Mouse (Mus musculus): ENCODE data around the gene Gucd1. TPM values are rescaled to one million over a fixed set of nuclear protein-coding genes. Genes with fewer than 3 reads are reported as not detected.
"Not testable (repeated sequence)": the region's sequence is repeated elsewhere in the genome, so short reads cannot be mapped to it uniquely, and the experiment has no call there.

Gucd1 gene
- polyA plus RNA-seq, 1 experiment from 2014 or later, result 19.7 TPM

- not testable (repeated sequence) for H3K36me3 ChIP-seq (ENCODE audit: control insufficient read depth, insufficient read depth, low read length); ATAC-seq; H3K9me3 ChIP-seq (replicated peaks; ENCODE audit: control insufficient read depth, low read length, poor library complexity, severe bottlenecking); H3K4me2 ChIP-seq (ENCODE audit: low read length); H3K4me3 ChIP-seq (ENCODE audit: low read depth, low read length); H3K4me1 ChIP-seq (ENCODE audit: control insufficient read depth, insufficient read depth, low read length); H3K27me3 ChIP-seq (ENCODE audit: control insufficient read depth, insufficient read depth, low read depth, low read length); H3K27ac ChIP-seq (ENCODE audit: low read length); H3K9ac ChIP-seq (ENCODE audit: low read depth, low read length)
- 22% methylated on average over 8 of the region's 10 CpGs for WGBS
Observed at GRCm38 (mm10) chr10:75411343-75412113, 106.2 kb downstream of the Gucd1 start.

- no peak for ATAC-seq
- H3K4me2 ChIP-seq (ENCODE audit: low read length), result no peak overlapping the region
- H3K36me3 ChIP-seq (ENCODE audit: control insufficient read depth, insufficient read depth, low read length), result no peaks in the 10 kb centered on the region
- no peaks in the 10 kb centered on the region for H3K9me3 ChIP-seq (replicated peaks; ENCODE audit: control insufficient read depth, low read length, poor library complexity, severe bottlenecking)
- no peak overlapping the region for H3K4me3 ChIP-seq (ENCODE audit: low read depth, low read length)
- H3K27me3 ChIP-seq (ENCODE audit: control insufficient read depth, insufficient read depth, low read depth, low read length), result no peaks in the 10 kb centered on the region; the same call in 1 of the 2 replicates
- no peak overlapping the region for H3K27ac ChIP-seq (ENCODE audit: low read length)
- H3K4me1 ChIP-seq (ENCODE audit: control insufficient read depth, insufficient read depth, low read length), result peaks cover 9% of the 10 kb centered on the region; the same call in 1 of the 2 replicates
- no peak overlapping the region for H3K9ac ChIP-seq (ENCODE audit: low read depth, low read length)
- WGBS, result 76% methylated on average over 4 of the region's 4 CpGs
Observed at GRCm38 (mm10) chr10:75407741-75408140, 110.0 kb downstream of the Gucd1 start.

GRCm38 (mm10) chr10:75406755-75407154 lies 111.0 kb downstream of the Gucd1 start:
- H3K36me3 ChIP-seq (ENCODE audit: control insufficient read depth, insufficient read depth, low read length), result no peaks in the 10 kb centered on the region
- 55% methylated on average over 13 of the region's 13 CpGs for WGBS
- no peak overlapping the region for H3K4me3 ChIP-seq (ENCODE audit: low read depth, low read length)
- no peak overlapping the region for H3K4me2 ChIP-seq (ENCODE audit: low read length)
- no peak overlapping the region for H3K27ac ChIP-seq (ENCODE audit: low read length)
- H3K9ac ChIP-seq (ENCODE audit: low read depth, low read length), result no peak overlapping the region
- no peak for ATAC-seq
- H3K9me3 ChIP-seq (replicated peaks; ENCODE audit: control insufficient read depth, low read length, poor library complexity, severe bottlenecking), result no peaks in the 10 kb centered on the region
- H3K4me1 ChIP-seq (ENCODE audit: control insufficient read depth, insufficient read depth, low read length), result 0 out of 2 replicates have a peak, but pooled peaks cover 2% of the 10 kb centered on the region
- H3K27me3 ChIP-seq (ENCODE audit: control insufficient read depth, insufficient read depth, low read depth, low read length), result no peaks in the 10 kb centered on the region; the same call in 1 of the 2 replicates

GRCm38 (mm10) chr10:75405916-75406315 lies 111.9 kb downstream of the Gucd1 start:
- no peak overlapping the region for H3K4me2 ChIP-seq (ENCODE audit: low read length)
- no peaks in the 10 kb centered on the region for H3K36me3 ChIP-seq (ENCODE audit: control insufficient read depth, insufficient read depth, low read length)
- no peaks in the 10 kb centered on the region for H3K9me3 ChIP-seq (replicated peaks; ENCODE audit: control insufficient read depth, low read length, poor library complexity, severe bottlenecking)
- H3K27me3 ChIP-seq (ENCODE audit: control insufficient read depth, insufficient read depth, low read depth, low read length), result no peaks in the 10 kb centered on the region; the same call in 1 of the 2 replicates
- no peak for ATAC-seq
- H3K4me3 ChIP-seq (ENCODE audit: low read depth, low read length), result no peak overlapping the region
- no peak overlapping the region for H3K9ac ChIP-seq (ENCODE audit: low read depth, low read length)
- H3K4me1 ChIP-seq (ENCODE audit: control insufficient read depth, insufficient read depth, low read length), result 0 out of 2 replicates have a peak, but pooled peaks cover 2% of the 10 kb centered on the region
- 91% methylated on average over 8 of the region's 8 CpGs for WGBS
- no peak overlapping the region for H3K27ac ChIP-seq (ENCODE audit: low read length)

- Histone ChIP-seq H3K4me2 (ENCODE audit: low read length) (no peak within 1 kb of the TSS), H3K9me3 (replicated peaks; ENCODE audit: control insufficient read depth, low read length, poor library complexity, severe bottlenecking) (no peaks in the 10 kb centered on the region), H3K4me1 (ENCODE audit: control insufficient read depth, insufficient read depth, low read length) (peaks cover 3% of the 10 kb centered on the region; the same call in 1 of the 2 replicates), H3K36me3 (ENCODE audit: control insufficient read depth, insufficient read depth, low read length) (no peaks in the 10 kb centered on the region), H3K27ac (ENCODE audit: low read length) (no peak within 1 kb of the TSS), H3K27me3 (ENCODE audit: control insufficient read depth, insufficient read depth, low read depth, low read length) (no peaks in the 10 kb centered on the region), H3K4me3 (ENCODE audit: low read depth, low read length) (no peak within 1 kb of the TSS), H3K9ac (ENCODE audit: low read depth, low read length) (no peak within 1 kb of the TSS)
- 87% methylated on average over 4 of the region's 4 CpGs for WGBS
- no peak for ATAC-seq
Observed at GRCm38 (mm10) chr10:75400958-75401357, 116.8 kb downstream of the Gucd1 start, which contains the start of gene Upb1. TSS of gene Upb1 (plus strand) at chr10:75401115.

- no peak for ATAC-seq
- no peaks in the 10 kb centered on the region for H3K9me3 ChIP-seq (replicated peaks; ENCODE audit: control insufficient read depth, low read length, poor library complexity, severe bottlenecking)
- no peaks in the 10 kb centered on the region for H3K36me3 ChIP-seq (ENCODE audit: control insufficient read depth, insufficient read depth, low read length)
- H3K4me1 ChIP-seq (ENCODE audit: control insufficient read depth, insufficient read depth, low read length), result peaks cover 3% of the 10 kb centered on the region; the same call in 1 of the 2 replicates
- no peaks in the 10 kb centered on the region for H3K27me3 ChIP-seq (ENCODE audit: control insufficient read depth, insufficient read depth, low read depth, low read length)
- WGBS, result 34% methylated on average over 14 of the region's 14 CpGs
- H3K9ac ChIP-seq (ENCODE audit: low read depth, low read length), result no peak overlapping the region
- no peak overlapping the region for H3K4me3 ChIP-seq (ENCODE audit: low read depth, low read length)
- no peak overlapping the region for H3K27ac ChIP-seq (ENCODE audit: low read length)
- no peak overlapping the region for H3K4me2 ChIP-seq (ENCODE audit: low read length)
Observed at GRCm38 (mm10) chr10:75396966-75397365, 120.8 kb downstream of the Gucd1 start.

- no peaks in the 10 kb centered on the region for H3K9me3 ChIP-seq (replicated peaks; ENCODE audit: control insufficient read depth, low read length, poor library complexity, severe bottlenecking)
- no peak for ATAC-seq
- H3K27ac ChIP-seq (ENCODE audit: low read length), result no peak overlapping the region
- H3K4me3 ChIP-seq (ENCODE audit: low read depth, low read length), result no peak overlapping the region
- H3K4me1 ChIP-seq (ENCODE audit: control insufficient read depth, insufficient read depth, low read length), result peaks cover 3% of the 10 kb centered on the region; the same call in 1 of the 2 replicates
- no peaks in the 10 kb centered on the region for H3K27me3 ChIP-seq (ENCODE audit: control insufficient read depth, insufficient read depth, low read depth, low read length)
- H3K36me3 ChIP-seq (ENCODE audit: control insufficient read depth, insufficient read depth, low read length), result no peaks in the 10 kb centered on the region
- H3K4me2 ChIP-seq (ENCODE audit: low read length), result no peak overlapping the region
- WGBS, result 89% methylated on average over 8 of the region's 8 CpGs
- no peak overlapping the region for H3K9ac ChIP-seq (ENCODE audit: low read depth, low read length)
Observed at GRCm38 (mm10) chr10:75394796-75395195, 123.0 kb downstream of the Gucd1 start.

- Histone ChIP-seq H3K4me3 (ENCODE audit: low read depth, low read length) (no peak overlapping the region), H3K4me2 (ENCODE audit: low read length) (no peak overlapping the region), H3K9ac (ENCODE audit: low read depth, low read length) (no peak overlapping the region), H3K27ac (ENCODE audit: low read length) (no peak overlapping the region), H3K4me1 (ENCODE audit: control insufficient read depth, insufficient read depth, low read length) (no peaks in the 10 kb centered on the region), H3K9me3 (replicated peaks; ENCODE audit: control insufficient read depth, low read length, poor library complexity, severe bottlenecking) (no peaks in the 10 kb centered on the region), H3K36me3 (ENCODE audit: control insufficient read depth, insufficient read depth, low read length) (no peaks in the 10 kb centered on the region), H3K27me3 (ENCODE audit: control insufficient read depth, insufficient read depth, low read depth, low read length) (no peaks in the 10 kb centered on the region)
- ATAC-seq, result no peak
- 90% methylated on average over 4 of the region's 4 CpGs for WGBS
Observed at GRCm38 (mm10) chr10:75390832-75391231, 126.9 kb downstream of the Gucd1 start.

- Histone ChIP-seq H3K4me2 (ENCODE audit: low read length) (no peak overlapping the region), H3K4me3 (ENCODE audit: low read depth, low read length) (no peak overlapping the region), H3K9me3 (replicated peaks; ENCODE audit: control insufficient read depth, low read length, poor library complexity, severe bottlenecking) (no peaks in the 10 kb centered on the region), H3K4me1 (ENCODE audit: control insufficient read depth, insufficient read depth, low read length) (no peaks in the 10 kb centered on the region), H3K9ac (ENCODE audit: low read depth, low read length) (no peak overlapping the region), H3K36me3 (ENCODE audit: control insufficient read depth, insufficient read depth, low read length) (no peaks in the 10 kb centered on the region), H3K27me3 (ENCODE audit: control insufficient read depth, insufficient read depth, low read depth, low read length) (no peaks in the 10 kb centered on the region), H3K27ac (ENCODE audit: low read length) (no peak overlapping the region)
- no peak for ATAC-seq
- WGBS, result 85% methylated on average over 2 of the region's 2 CpGs
Observed at GRCm38 (mm10) chr10:75390156-75390555, 127.6 kb downstream of the Gucd1 start.

Measured in midbrain, embryonic 16.5 days (tissue).